Mouse (Mus musculus): Measurements from ENCODE around the gene Ptk7.

Gene Ptk7

DNA sequence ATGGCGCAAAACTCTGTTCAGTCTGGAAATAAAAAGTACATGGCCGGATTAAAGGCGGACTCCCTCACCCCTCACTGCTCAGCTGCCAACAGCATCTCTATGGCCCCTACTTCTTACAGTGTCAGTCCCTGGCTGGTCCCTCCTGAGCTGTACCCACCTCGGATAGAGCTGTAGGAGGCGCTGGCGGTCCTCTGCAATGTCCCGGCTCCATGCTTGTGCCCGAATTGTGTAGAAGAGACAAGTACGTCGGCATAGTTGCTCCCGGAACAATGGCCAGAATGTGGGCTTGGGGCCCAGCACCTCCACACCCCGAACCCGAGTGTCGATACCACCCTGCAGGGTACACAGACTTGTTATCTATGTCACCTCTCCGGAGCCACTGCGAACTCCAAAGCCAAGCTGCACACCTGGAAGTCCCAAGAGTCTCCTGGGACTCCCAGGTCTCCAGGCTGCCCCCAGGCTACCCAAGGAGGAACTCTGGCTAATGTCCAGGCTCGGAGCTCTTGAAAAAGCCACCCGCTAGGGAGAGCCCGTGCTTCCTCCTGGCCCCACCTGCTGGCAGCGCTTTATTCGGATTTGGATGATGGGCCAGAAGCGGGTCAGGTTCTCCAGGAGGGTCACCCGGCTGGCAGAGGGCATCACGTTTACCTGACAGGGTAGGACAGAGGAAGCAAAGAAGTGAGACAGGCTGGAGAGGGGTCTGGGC, 107.2 kb downstream of the Ptk7 start:
- DNase-seq (ENCODE audit: low read depth, low spot score): no peak

- no peak for DNase-seq (ENCODE audit: low read depth, low spot score)
These were observed 108.1 kb downstream of the Ptk7 start for GRCm38 (mm10) chr17:46521174-46521573.

DNA sequence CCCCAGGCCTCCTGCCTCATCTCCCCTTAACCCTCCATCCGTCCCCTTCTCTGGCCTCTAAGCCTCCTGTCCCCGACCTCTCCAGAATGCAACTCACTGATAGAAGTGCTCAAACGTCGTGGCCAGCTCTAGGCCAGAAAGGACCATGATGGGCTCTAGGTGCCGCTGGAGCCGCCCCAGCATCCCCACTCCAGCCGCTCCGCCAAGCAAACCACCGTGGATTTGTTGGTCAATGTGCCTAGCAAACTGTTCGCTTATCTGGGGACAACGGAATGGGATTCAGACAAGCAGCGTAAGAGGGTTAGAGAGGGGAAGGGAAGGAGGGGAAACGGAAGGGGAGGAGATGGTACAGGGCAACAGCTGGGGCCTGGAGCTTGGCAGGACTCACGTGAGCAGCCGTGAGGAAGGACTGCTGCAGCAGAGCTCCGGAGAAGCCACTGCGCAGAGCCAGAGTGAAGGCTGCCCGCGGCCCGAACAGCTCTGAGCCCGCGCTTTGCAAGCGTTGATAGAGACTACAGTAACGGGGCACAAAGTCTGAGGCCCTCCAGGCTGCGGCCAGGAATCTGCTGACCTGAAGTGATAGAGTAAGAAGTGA, 108.8 kb downstream of the Ptk7 start:
- no peak for DNase-seq (ENCODE audit: low read depth, low spot score)

GRCm38 (mm10) chr17:46519971-46520370, 109.3 kb downstream of the Ptk7 start:
- DNase-seq (ENCODE audit: low read depth, low spot score): no peak

Data from WW6 (cell line).